Mouse (Mus musculus) urinary bladder, postnatal 25 days (tissue): Measurements from ENCODE around the gene Ifi202b.
"Not testable (repeated sequence)": the region's sequence is repeated elsewhere in the genome, so short reads cannot be mapped to it uniquely, and the experiment has no call there.

Experiments used
- DNase-seq: peaks from one replicate; pipeline ENCODE4 v3.0.0; 2022; ENCODE audit warnings: low spot score

The Ifi202b gene

DNA sequence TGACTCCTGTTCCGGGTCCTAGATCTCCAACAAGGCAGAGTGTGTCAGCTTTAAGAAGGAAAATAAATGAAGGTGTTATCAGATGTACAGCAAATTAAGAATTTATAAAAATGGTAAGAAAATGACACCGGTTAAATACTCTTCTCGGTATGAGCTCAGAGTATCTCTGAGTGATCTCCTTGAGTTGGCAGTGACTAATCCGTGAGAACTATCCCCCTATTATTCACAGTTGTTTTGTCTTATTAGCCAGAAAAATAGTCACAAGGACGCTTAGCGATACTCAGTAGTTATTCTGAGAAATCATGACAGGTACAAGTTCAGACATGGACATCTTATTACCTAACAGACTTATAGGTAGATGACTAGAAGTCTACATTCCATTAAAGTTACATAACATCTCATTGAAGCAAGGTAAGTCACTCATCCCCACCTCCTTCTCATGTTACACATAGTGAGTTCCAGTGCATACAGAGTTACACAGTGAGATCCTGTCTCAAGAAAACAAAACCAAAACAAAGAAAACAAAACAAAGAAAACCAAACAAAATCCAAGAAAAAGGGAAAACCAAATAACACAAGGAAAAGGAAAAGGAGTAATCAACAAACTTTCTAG is at the start of gene Ifi202b:
Gene Ifi202b, minus strand, starts transcription at position 51 of the 612 bp plus-strand sequence.
- not testable (repeated sequence) for DNase-seq

DNA sequence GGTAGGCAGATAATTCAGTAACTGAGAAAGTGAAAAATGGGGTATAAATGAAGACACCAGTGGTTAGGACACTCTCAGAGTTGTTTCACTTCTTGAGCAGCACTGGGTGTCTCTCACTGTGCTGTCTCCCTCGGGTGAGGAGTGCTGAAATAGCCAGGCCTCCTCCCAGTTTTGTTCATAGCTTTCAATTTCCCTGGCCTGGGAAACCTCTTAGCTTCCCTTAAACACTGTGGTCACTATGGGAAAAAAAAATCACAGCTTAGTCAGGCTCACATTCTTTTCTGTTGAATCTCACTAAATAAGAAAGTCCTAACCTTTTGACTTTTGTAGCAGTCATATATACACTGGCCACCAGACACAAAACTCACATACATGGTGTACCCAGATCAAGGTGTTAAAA is 49.2 kb upstream of the Ifi202b start, which contains the start of gene Ifi205:
Gene Ifi205, minus strand, starts transcription at position 113 of the 400 bp plus-strand sequence.
- no peak for DNase-seq

- not testable (repeated sequence) for DNase-seq
Observed at GRCm38 (mm10) chr1:174007050-174007449, 24.5 kb upstream of the Ifi202b start.

DNA sequence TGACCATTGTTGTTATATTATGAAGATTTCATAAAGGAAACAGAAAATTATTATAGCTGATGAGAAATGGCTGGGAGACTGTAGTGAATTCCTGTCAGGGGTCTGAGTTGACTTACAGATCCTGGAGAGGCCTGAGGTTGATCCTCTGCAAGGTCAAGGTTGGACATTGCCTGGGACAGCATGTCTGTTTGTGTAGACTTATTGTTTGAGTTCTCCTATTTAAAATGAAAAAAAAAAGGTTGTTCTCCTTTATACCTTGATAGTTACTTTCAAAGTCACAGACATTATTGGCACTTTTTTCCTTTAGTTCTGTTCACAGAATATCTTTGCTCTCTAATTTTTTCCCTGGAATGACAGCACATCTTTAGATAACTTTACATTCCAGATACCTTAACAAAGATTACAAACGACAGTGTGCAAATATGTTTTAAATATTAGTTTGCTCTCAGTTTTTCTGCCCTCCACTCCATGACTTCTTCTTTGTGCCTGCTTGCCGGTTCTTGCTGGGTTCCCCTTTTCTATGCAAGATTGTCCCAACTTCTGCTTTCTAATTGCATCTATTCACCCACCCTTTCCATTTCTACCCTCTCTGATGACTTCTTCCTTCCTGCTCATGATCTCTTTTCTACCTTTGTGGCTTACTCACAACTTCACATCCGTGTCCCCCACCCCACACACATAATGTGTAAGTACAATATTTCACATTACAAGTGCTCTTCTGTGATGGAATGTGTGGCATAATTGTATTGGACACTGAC is 22.0 kb upstream of the Ifi202b start:
- not testable (repeated sequence) for DNase-seq

DNA sequence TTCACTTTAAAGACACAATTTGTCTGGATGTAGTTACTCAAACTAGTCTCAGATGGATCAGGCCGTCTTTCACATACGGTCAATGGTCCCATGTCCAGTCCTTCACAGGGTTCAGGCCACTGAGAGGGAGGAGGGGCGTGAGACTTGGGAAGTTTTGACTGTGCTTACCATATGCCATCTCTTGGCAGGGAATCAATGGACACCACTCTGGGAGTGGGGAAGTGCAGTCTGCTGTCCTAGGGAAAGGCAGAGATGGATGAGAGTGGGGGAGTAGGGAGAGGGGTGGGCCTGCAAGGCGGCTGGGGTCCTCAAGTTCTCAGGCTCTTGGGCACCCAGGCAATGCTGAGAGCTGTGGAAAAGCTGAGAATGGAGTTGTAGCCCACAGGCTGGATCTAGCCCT is 12.5 kb upstream of the Ifi202b start:
- DNase-seq, result no peak

DNA sequence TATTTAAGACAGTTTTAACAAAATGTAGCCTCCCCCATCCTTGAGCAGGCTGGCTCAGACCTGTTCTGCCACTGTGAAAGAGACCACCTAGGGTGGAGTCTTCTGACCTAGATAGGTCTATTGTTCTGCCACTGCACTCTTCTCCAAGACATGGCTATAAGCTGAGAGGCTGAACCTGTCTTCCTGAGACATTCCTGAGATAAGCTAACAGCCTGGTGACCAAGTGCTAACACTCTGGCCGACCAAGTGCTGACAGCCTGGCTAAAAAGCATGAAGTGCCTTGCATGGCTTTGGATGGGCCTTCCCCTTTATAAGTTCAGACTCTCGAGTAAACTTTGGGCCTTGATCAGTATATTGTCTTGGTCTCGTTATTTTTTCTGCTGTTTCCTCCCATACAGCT is 1.5 kb downstream of the Ifi202b start:
- DNase-seq, result not testable (repeated sequence)

DNA sequence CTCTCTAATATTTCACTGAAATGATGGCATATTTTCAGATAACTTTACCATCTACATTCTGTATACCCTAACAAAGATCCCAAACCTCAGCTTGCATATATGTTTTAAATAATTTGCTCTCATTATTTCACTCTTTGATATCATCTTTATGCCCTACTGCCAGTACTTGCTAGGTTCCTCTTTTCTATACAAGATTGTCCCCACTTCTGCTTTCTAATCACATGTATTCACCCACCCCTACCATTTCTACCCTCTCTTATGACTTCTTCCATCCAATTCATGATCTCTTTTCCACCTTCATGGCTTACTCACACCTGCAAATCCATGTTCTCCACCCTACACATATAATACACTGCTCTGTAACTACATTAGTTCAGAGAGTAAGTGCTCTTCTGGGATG is 4.9 kb downstream of the Ifi202b start:
- DNase-seq, result no peak

GRCm38 (mm10) chr1:173973111-173973510 is 9.4 kb downstream of the Ifi202b start:
- DNase-seq, result no peak

- DNase-seq, result not testable (repeated sequence)
Observed at GRCm38 (mm10) chr1:173961491-173961890, 21.1 kb downstream of the Ifi202b start.

DNA sequence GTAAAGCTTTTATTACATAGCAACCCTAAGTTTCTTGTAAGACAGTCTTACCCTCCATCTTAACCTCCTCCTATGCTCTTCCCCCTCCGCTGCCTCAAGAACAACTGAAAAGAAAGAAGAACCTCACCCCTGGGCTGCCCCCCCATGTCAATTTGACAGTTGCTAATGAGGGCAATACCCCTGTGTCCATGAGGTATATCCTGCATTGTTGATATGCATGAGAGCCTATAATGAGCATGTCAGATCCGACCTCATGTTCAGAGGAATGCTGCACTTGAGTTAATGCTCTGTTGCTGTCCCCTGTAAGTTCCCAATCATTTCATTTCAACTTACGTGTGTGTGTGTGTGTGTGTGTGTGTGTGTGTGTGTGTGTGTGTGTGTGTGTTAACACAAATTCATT is 22.5 kb downstream of the Ifi202b start:
- not testable (repeated sequence) for DNase-seq

DNA sequence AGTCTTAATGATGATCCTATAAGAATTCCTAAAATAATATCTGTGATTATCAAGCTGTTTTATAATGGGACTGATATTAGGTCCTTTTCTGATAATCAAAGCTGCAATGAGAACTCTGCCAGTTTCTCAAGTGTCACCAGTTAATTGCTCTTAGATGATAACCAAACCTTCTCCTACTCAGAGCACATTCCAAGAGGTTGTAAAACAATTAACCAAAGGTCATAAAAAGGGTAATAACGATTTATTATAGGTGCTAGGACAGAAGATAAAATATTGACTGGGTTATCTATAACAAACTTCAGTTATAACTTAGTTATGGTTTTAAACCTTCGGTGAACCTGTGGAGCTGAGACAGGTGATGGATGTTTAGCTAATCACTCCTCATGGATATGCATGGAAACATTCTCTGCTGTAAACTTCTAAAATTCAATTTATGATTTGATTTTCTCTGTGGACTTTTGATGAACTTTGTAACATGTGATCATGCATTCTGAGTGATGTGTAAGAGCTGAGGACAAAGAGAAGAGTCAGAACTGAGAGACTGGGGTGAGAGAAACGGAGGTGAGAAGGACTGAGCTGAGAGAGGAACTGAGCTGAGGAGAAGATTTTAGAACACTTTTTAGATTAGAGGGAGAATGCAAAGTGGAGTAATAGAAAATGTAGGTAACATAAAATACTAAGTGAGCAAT is 26.6 kb downstream of the Ifi202b start:
- DNase-seq, result not testable (repeated sequence)

GRCm38 (mm10) chr1:173955071-173955796 is 27.3 kb downstream of the Ifi202b start:
- DNase-seq, result no peak

GRCm38 (mm10) chr1:173953563-173953962 is 29.0 kb downstream of the Ifi202b start:
- no peak for DNase-seq

GRCm38 (mm10) chr1:173949044-173949443 is 33.5 kb downstream of the Ifi202b start:
- not testable (repeated sequence) for DNase-seq

DNA sequence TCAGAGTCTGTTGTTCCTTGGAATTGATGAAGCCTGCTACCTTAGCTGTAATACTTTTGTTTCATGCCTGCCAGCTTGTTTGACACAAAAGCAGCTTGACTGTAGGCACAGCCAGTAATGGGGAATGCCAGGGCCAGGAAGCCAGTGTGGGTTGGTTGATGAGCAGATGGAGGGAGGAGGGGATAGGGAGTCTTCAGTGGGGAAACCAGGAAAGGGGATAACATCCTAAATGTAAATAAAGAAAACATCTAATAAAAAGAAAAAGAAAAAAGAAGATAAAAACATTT is 39.8 kb downstream of the Ifi202b start:
- not testable (repeated sequence) for DNase-seq

- not testable (repeated sequence) for DNase-seq
Observed at GRCm38 (mm10) chr1:173941924-173942779, 40.4 kb downstream of the Ifi202b start, which contains the start of the genes Mndal and Ifi203. TSS of gene Mndal (minus strand) at chr1:173942491. TSS of gene Ifi203 (minus strand) at chr1:173942672.

GRCm38 (mm10) chr1:173941522-173941921 is 41.0 kb downstream of the Ifi202b start:
- not testable (repeated sequence) for DNase-seq

DNA sequence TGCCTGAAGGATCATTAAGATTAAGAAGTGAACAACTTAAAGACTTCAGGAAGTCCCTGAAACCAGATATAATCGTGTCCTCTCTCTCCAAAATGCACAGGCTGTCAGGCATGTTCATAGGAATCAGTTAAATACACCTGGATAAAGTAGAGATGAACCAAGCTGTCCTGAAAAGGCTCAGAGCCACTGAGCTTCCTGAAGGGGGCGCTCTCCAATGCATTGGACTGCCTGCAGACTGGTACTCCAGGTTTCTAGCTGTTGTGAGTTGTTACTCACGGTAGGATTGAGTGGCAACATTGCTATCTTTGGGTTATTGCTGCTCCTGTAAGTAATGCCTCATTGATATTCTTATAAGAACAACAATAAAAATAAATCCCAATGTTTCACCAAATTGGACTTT is 63.3 kb downstream of the Ifi202b start:
- DNase-seq, result not testable (repeated sequence)

GRCm38 (mm10) chr1:173914559-173914958 is 68.0 kb downstream of the Ifi202b start:
- no peak for DNase-seq

DNA sequence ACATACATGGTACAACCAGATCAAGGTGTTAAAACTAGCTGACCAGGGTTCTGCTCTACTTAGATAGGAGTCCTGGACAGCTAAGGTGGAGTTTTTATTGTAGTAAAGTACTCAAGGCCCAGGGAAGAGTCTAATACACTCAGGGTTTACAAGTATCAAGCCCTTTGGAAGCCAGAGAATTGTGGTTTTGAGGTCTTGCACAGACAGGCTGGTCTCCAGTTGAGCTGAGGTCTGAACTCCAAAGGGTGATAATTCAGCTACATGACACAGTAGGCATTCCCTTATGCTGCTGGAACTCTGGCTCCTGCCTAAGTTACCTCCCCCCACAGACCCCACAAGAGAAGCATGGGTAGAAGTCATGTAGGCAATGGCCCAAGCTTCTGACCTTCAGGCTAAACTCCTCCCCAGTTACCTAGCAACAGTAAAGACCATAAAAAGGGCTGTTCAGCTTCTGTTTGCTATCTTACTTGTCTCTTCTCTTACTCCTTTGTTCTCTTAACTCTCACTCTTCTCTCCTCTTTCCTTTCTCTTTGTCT is 69.2 kb downstream of the Ifi202b start:
- DNase-seq, result not testable (repeated sequence)
